Mouse (Mus musculus) limb, embryonic 14.5 days (tissue): ENCODE data around the gene Rbm12. TPM values are rescaled to one million over a fixed set of nuclear protein-coding genes. Genes with fewer than 3 reads are reported as not detected.

Source experiments
- ATAC-seq: fragments of 200-750 bp; cut with Nextera tagmentation; 2 replicates; pipeline ENCODE4 v1.8.0; 2017; ENCODE audit warnings: low read depth, moderate number of reproducible peaks, moderate TSS enrichment; ENCODE audit not compliant: low FRiP score
- DNase-seq: peaks from one replicate; pipeline ENCODE4 v3.0.0-alpha.2; 2015; ENCODE audit warnings: low spot score
- H3K27ac ChIP-seq: fragments of 300-500 bp; sonication (generic); replicated peaks from 2 replicates; pipeline ENCODE4 v1.5.1; 2014; ENCODE audit warnings: low read depth, mild to moderate bottlenecking, low read length, moderate library complexity, mixed read lengths
- H3K27me3 ChIP-seq: fragments of 300-500 bp; sonication (generic); 2 replicates; pipeline ENCODE4 v1.6.1; 2014; ENCODE audit warnings: low read length, mixed read lengths; ENCODE audit not compliant: control insufficient read depth, insufficient read depth
- H3K36me3 ChIP-seq: fragments of 300-500 bp; sonication (generic); 2 replicates; pipeline ENCODE4 v1.6.1; 2014; ENCODE audit warnings: mild to moderate bottlenecking, low read length, moderate library complexity, mixed read lengths; ENCODE audit not compliant: control insufficient read depth, insufficient read depth
- H3K4me1 ChIP-seq: fragments of 300-500 bp; sonication (generic); 2 replicates; pipeline ENCODE4 v1.6.1; 2014; ENCODE audit warnings: antibody characterized with exemption, low read length, mixed read lengths; ENCODE audit not compliant: control insufficient read depth, insufficient read depth
- H3K4me2 ChIP-seq: fragments of 300-500 bp; sonication (generic); replicated peaks from 2 replicates; pipeline ENCODE4 v1.6.1; 2014; ENCODE audit warnings: low read depth, mild to moderate bottlenecking, low read length, moderate library complexity; ENCODE audit not compliant: severe bottlenecking
- H3K4me3 ChIP-seq: fragments of 300-500 bp; sonication (generic); replicated peaks from 2 replicates; pipeline ENCODE4 v1.5.1; 2014; ENCODE audit warnings: low read length
- H3K9ac ChIP-seq: fragments of 300-500 bp; sonication (generic); 2 replicates; pipeline ENCODE4 v1.6.1; 2014; ENCODE audit warnings: mild to moderate bottlenecking, low read depth, low read length, moderate library complexity; ENCODE audit not compliant: severe bottlenecking
- H3K9me3 ChIP-seq: fragments of 300-500 bp; sonication (generic); 2 replicates; pipeline ENCODE4 v1.6.1; 2016; ENCODE audit warnings: low read length; ENCODE audit not compliant: control insufficient read depth
- POLR2A ChIP-seq: fragments of 200-500 bp; IDR thresholded peaks from 2 replicates; pipeline ENCODE4 v1.8.0; 2012; ENCODE audit warnings: inconsistent platforms, mild to moderate bottlenecking, moderate library complexity, borderline replicate concordance; ENCODE audit not compliant: insufficient read depth, insufficient read length; ENCODE audit errors: extremely low read depth
- WGBS: fragments of 180-500 bp; shearing (Covaris S2); extraction: QIAGEN DNeasy Blood & Tissue Kit; methylation state at CpG from one replicate; pipeline ENCODE4 v1.1.7; 2014; 5-methylcytosine and 5-hydroxymethylcytosine counted together
- polyA plus RNA-seq, 2 experiments: library from polyadenylated mRNA; depleted of rRNA in 1 of 2; stranded (reverse) in 1 of 2; unstranded in 1 of 2; fragments of >200 nt; fragmentation: Nextera tagmentation in 1 of 2; extraction: Ambion mirVana in 1 of 2; gene quantifications; 2 replicates each; pipeline versions ENCODE4 v1.2.1 to v1.2.3; 2012 to 2014

Gene Rbm12
- polyA plus RNA-seq, 2 experiments: 28.5 to 30.6 TPM

- Histone ChIP-seq H3K27ac (peak within 1 kb of the TSS; percentile 92), H3K4me2 (peak within 1 kb of the TSS; percentile 81)
These were observed 32.4 kb upstream of the Rbm12 start, which contains the start of the genes Romo1 and Nfs1 for GRCm38 (mm10) chr2:156143953-156144724. TSS of gene Romo1 (plus strand) at chr2:156144039. TSS of gene Nfs1 (minus strand) at chr2:156144186.

GRCm38 (mm10) chr2:156143367-156143766 is 31.6 kb upstream of the Rbm12 start:
- peak overlapping the region; percentile 91 for H3K9ac ChIP-seq
- H3K4me1 ChIP-seq: peaks cover 6% of the 10 kb centered on the region; the same call in 1 of the 2 replicates
- 0 out of 2 replicates have a peak, but pooled peaks have one; percentile 1 for ATAC-seq
- TF ChIP-seq POLR2A: no peak
- peak overlapping the region; percentile 87 for H3K4me3 ChIP-seq
- peak overlapping the region; percentile 81 for H3K4me2 ChIP-seq
- no peaks in the 10 kb centered on the region for H3K27me3 ChIP-seq
- H3K9me3 ChIP-seq: no peaks in the 10 kb centered on the region
- peaks cover 24% of the 10 kb centered on the region for H3K36me3 ChIP-seq
- peak overlapping the region; percentile 92 for H3K27ac ChIP-seq
- DNase-seq: no peak
- WGBS: 2% methylated on average over 16 of the region's 16 CpGs

More at GRCm38 (mm10) chr2:156143953-156144724, 32.4 kb upstream of the Rbm12 start, which contains the start of the genes Romo1 and Nfs1:
- H3K9ac ChIP-seq: peak within 1 kb of the TSS; percentile 91
- H3K4me1 ChIP-seq: peaks cover 6% of the 10 kb centered on the region; the same call in 1 of the 2 replicates
- under 1% methylated on average over 53 of the region's 70 CpGs for WGBS
- no peaks in the 10 kb centered on the region for H3K27me3 ChIP-seq
- H3K36me3 ChIP-seq: peaks cover 32% of the 10 kb centered on the region
- no peaks in the 10 kb centered on the region for H3K9me3 ChIP-seq
- ATAC-seq (peak; percentile 95), DNase-seq (peak; percentile 94)
- H3K4me3 ChIP-seq: peak within 1 kb of the TSS; percentile 87
- TF ChIP-seq POLR2A: peak; percentile 88; the same call in 1 of the 2 replicates

DNA sequence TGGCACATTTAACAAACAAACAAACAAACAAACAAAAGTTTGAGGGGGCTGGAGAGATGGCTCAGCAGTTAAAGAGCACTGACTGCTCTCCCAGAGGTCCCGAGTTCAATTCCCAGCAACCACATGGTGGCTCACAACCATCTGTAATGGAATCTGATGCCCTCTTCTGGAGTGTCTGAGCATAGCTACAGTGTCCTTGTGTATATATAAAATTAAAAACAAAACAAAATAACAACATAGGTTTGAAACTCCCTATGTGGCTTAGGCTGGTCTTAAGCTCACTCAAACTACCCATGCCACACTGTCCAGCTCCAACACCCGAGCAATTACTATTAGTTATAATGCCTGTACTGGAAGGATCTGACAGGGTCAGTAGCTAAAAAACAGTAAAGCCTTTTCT is 31.0 kb upstream of the Rbm12 start:
- DNase-seq: no peak
- no peak overlapping the region for H3K9ac ChIP-seq
- 81% methylated on average over 2 of the region's 2 CpGs for WGBS
- no peaks in the 10 kb centered on the region for H3K27me3 ChIP-seq
- H3K4me3 ChIP-seq: peak overlapping the region; percentile 87; the same call in 1 of the 2 replicates
- peaks cover 6% of the 10 kb centered on the region; the same call in 1 of the 2 replicates for H3K4me1 ChIP-seq
- H3K36me3 ChIP-seq: peaks cover 19% of the 10 kb centered on the region
- no peak for ATAC-seq
- H3K27ac ChIP-seq: no peak overlapping the region
- H3K9me3 ChIP-seq: no peaks in the 10 kb centered on the region
- H3K4me2 ChIP-seq: peak overlapping the region; percentile 81
- no peak for TF ChIP-seq POLR2A

DNA sequence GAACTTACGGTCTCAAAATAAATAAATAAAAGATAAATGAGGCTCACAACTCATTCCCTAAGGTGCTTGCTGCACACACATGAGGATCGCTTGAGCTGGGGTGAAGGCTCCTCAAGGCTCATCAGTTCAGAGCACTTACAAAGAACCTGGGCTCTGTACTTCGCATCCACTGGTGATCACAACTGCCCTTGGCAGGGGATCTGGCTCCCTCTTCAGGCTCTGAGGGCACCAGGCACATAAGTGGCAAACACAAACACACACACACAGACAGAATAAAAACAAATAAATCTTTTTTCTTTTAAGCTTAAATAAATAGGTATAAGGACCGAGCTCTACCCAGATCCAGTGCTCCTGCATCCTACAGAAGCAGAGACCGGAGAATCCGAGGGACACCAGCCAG is 23.9 kb upstream of the Rbm12 start:
- ATAC-seq: no peak
- Histone ChIP-seq H3K36me3 (no peaks in the 10 kb centered on the region), H3K4me1 (no peaks in the 10 kb centered on the region), H3K4me2 (no peak overlapping the region), H3K4me3 (no peak overlapping the region), H3K9ac (no peak overlapping the region), H3K27me3 (no peaks in the 10 kb centered on the region), H3K27ac (no peak overlapping the region), H3K9me3 (no peaks in the 10 kb centered on the region)
- DNase-seq: no peak
- WGBS: 91% methylated on average over 6 of the region's 6 CpGs
- no peak for TF ChIP-seq POLR2A

DNA sequence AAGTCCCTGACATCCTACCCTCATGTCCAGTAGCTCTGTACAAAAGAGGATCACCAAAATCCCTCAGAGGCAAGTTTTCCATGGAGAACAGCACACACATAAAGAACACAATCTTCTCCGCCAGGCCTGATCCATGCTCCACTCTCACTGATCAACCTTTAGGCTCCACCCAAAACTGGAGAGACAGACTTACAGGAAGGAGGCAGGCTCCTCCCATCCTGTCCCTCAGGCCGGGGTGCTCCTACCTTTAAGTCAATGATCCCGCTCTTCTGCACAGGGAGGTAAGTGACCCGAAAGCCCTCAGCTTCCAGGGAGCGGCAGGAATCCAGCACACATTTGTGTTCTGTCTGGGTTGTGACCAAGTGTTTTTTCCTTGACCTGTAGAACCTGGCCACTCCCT is 22.4 kb upstream of the Rbm12 start:
- H3K4me1 ChIP-seq: no peaks in the 10 kb centered on the region

More for the DNA sequence above, 22.4 kb upstream of the Rbm12 start:
- Histone ChIP-seq H3K36me3 (no peaks in the 10 kb centered on the region), H3K27me3 (no peaks in the 10 kb centered on the region), H3K4me3 (no peak overlapping the region), H3K9me3 (no peaks in the 10 kb centered on the region), H3K9ac (no peak overlapping the region), H3K27ac (no peak overlapping the region), H3K4me2 (no peak overlapping the region)
- 92% methylated on average over 5 of the region's 5 CpGs for WGBS
- no peak for TF ChIP-seq POLR2A
- DNase-seq (no peak), ATAC-seq (no peak)
